Mouse (Mus musculus) forebrain, embryonic 14.5 days (tissue): ENCODE data around the gene 1700001O22Rik. TPM values are rescaled to one million over a fixed set of nuclear protein-coding genes. Genes with fewer than 3 reads are reported as not detected.

Source experiments
- ATAC-seq: fragments of 200-750 bp; cut with Nextera tagmentation; 2 replicates; pipeline ENCODE4 v1.8.0; 2017; ENCODE audit warnings: mild to moderate bottlenecking, moderate library complexity
- DNase-seq: peaks from one replicate; pipeline ENCODE4 v3.0.0-alpha.2; 2015; ENCODE audit warnings: low spot score
- H3K27ac ChIP-seq: fragments of 300-500 bp; sonication (generic); 2 replicates; pipeline ENCODE4 v1.5.1; 2014; ENCODE audit warnings: low read depth, mild to moderate bottlenecking, control low read depth, low read length, moderate library complexity
- H3K27me3 ChIP-seq: fragments of 300-500 bp; sonication (generic); replicated peaks from 2 replicates; pipeline ENCODE4 v1.6.1; 2014; ENCODE audit warnings: low read length, control low read depth, mixed read lengths; ENCODE audit not compliant: control insufficient read depth, insufficient read depth
- H3K36me3 ChIP-seq: fragments of 300-500 bp; sonication (generic); 2 replicates; pipeline ENCODE4 v1.6.1; 2014; ENCODE audit warnings: low read length, control low read depth; ENCODE audit not compliant: control insufficient read depth, insufficient read depth
- H3K4me1 ChIP-seq: fragments of 300-500 bp; sonication (generic); 2 replicates; pipeline ENCODE4 v1.6.1; 2014; ENCODE audit warnings: antibody characterized with exemption, low read length, control low read depth; ENCODE audit not compliant: control insufficient read depth, insufficient read depth
- H3K4me2 ChIP-seq: fragments of 300-500 bp; sonication (generic); 2 replicates; pipeline ENCODE4 v1.6.1; 2014; ENCODE audit warnings: mild to moderate bottlenecking, control low read depth, low read length
- H3K4me3 ChIP-seq: fragments of 300-500 bp; sonication (generic); 2 replicates; pipeline ENCODE4 v1.5.1; 2014; ENCODE audit warnings: low read depth, low read length, control low read depth
- H3K9ac ChIP-seq: fragments of 300-500 bp; sonication (generic); 2 replicates; pipeline ENCODE4 v1.6.1; 2014; ENCODE audit warnings: mild to moderate bottlenecking, low read length, control low read depth, moderate library complexity
- H3K9me3 ChIP-seq: fragments of 300-500 bp; sonication (generic); replicated peaks from 2 replicates; pipeline ENCODE4 v1.6.1; 2016; ENCODE audit warnings: low read length, control low read depth, mixed read lengths; ENCODE audit not compliant: control insufficient read depth
- WGBS: fragments of 180-500 bp; shearing (Covaris S2); extraction: QIAGEN DNeasy Blood & Tissue Kit; methylation state at CpG from one replicate; pipeline ENCODE4 v1.1.7; 2014; 5-methylcytosine and 5-hydroxymethylcytosine counted together
- polyA plus RNA-seq: library from polyadenylated mRNA; unstranded; fragments of >200 nt; fragmentation: Nextera tagmentation; extraction: Ambion mirVana; gene quantifications from 2 replicates; pipeline ENCODE4 v1.2.1, GENCODE M21; 2014

The 1700001O22Rik gene
- polyA plus RNA-seq, 1 experiment from 2014 or later, result 2.4 TPM

GRCm38 (mm10) chr2:30823385-30824153, 20.1 kb upstream of the 1700001O22Rik start:
- Histone ChIP-seq H3K27me3 (no peaks in the 10 kb centered on the region), H3K27ac (no peak overlapping the region), H3K9me3 (no peaks in the 10 kb centered on the region), H3K4me1 (peaks cover 7% of the 10 kb centered on the region), H3K36me3 (peaks cover 73% of the 10 kb centered on the region), H3K9ac (no peak overlapping the region), H3K4me3 (no peak overlapping the region), H3K4me2 (no peak overlapping the region)
- WGBS, result 65% methylated on average over 13 of the region's 13 CpGs
- ATAC-seq (peak; percentile 27), DNase-seq (peak; percentile 78)

- no peak overlapping the region for H3K9ac ChIP-seq
- no peak overlapping the region for H3K27ac ChIP-seq
- H3K4me2 ChIP-seq, result no peak overlapping the region
- 93% methylated on average over 8 of the region's 8 CpGs for WGBS
- H3K27me3 ChIP-seq, result no peaks in the 10 kb centered on the region
- H3K36me3 ChIP-seq, result peaks cover 79% of the 10 kb centered on the region
- ATAC-seq (no peak), DNase-seq (no peak)
- no peaks in the 10 kb centered on the region for H3K9me3 ChIP-seq
- no peak overlapping the region for H3K4me3 ChIP-seq
- peaks cover 7% of the 10 kb centered on the region for H3K4me1 ChIP-seq
These were observed 19.0 kb upstream of the 1700001O22Rik start for GRCm38 (mm10) chr2:30822460-30822859.

- no peaks in the 10 kb centered on the region for H3K27me3 ChIP-seq
- no peaks in the 10 kb centered on the region for H3K4me1 ChIP-seq
- no peak overlapping the region for H3K27ac ChIP-seq
- no peak for DNase-seq
- H3K36me3 ChIP-seq, result peaks cover 83% of the 10 kb centered on the region
- no peak for ATAC-seq
- 99% methylated on average over 3 of the region's 3 CpGs for WGBS
- no peaks in the 10 kb centered on the region for H3K9me3 ChIP-seq
- H3K9ac ChIP-seq, result no peak overlapping the region
- no peak overlapping the region for H3K4me3 ChIP-seq
- no peak overlapping the region for H3K4me2 ChIP-seq
These were observed 17.6 kb upstream of the 1700001O22Rik start for GRCm38 (mm10) chr2:30821073-30821472.

GRCm38 (mm10) chr2:30819873-30820272, 16.4 kb upstream of the 1700001O22Rik start:
- Histone ChIP-seq H3K4me3 (no peak overlapping the region), H3K27me3 (no peaks in the 10 kb centered on the region), H3K4me1 (no peaks in the 10 kb centered on the region), H3K9ac (no peak overlapping the region), H3K27ac (no peak overlapping the region), H3K36me3 (peaks cover 83% of the 10 kb centered on the region), H3K4me2 (no peak overlapping the region), H3K9me3 (no peaks in the 10 kb centered on the region)
- ATAC-seq (no peak), DNase-seq (no peak)
- 92% methylated on average over 5 of the region's 5 CpGs for WGBS

GRCm38 (mm10) chr2:30816383-30816782, 12.9 kb upstream of the 1700001O22Rik start:
- no peak for ATAC-seq
- WGBS, result 84% methylated on average over 1 of the region's 1 CpGs

GRCm38 (mm10) chr2:30810573-30810972, 7.1 kb upstream of the 1700001O22Rik start:
- no peak for DNase-seq
- Histone ChIP-seq H3K9ac (peak overlapping the region; percentile 32; the same call in 1 of the 2 replicates), H3K27me3 (no peaks in the 10 kb centered on the region), H3K9me3 (no peaks in the 10 kb centered on the region), H3K4me2 (no peak overlapping the region), H3K27ac (no peak overlapping the region), H3K4me3 (no peak overlapping the region), H3K4me1 (peaks cover 18% of the 10 kb centered on the region), H3K36me3 (peaks cover 34% of the 10 kb centered on the region)
- 92% methylated on average over 7 of the region's 7 CpGs for WGBS
- no peak for ATAC-seq

More at GRCm38 (mm10) chr2:30816383-30816782, 12.9 kb upstream of the 1700001O22Rik start:
- Histone ChIP-seq H3K4me1 (no peaks in the 10 kb centered on the region), H3K9ac (no peak overlapping the region), H3K4me2 (no peak overlapping the region), H3K36me3 (peaks cover 75% of the 10 kb centered on the region), H3K27me3 (no peaks in the 10 kb centered on the region), H3K4me3 (no peak overlapping the region), H3K27ac (no peak overlapping the region), H3K9me3 (no peaks in the 10 kb centered on the region)
- DNase-seq, result no peak

- Histone ChIP-seq H3K27me3 (no peaks in the 10 kb centered on the region), H3K4me2 (peak overlapping the region; percentile 91), H3K4me1 (peaks cover 18% of the 10 kb centered on the region), H3K4me3 (no peak overlapping the region), H3K36me3 (peaks cover 24% of the 10 kb centered on the region), H3K9ac (0 out of 2 replicates have a peak overlapping the region, but pooled peaks have one; percentile 33), H3K27ac (no peak overlapping the region), H3K9me3 (no peaks in the 10 kb centered on the region)
- no peak for DNase-seq
- no peak for ATAC-seq
- WGBS, result 88% methylated on average over 5 of the region's 5 CpGs
These were observed 6.0 kb upstream of the 1700001O22Rik start for GRCm38 (mm10) chr2:30809503-30809902.

- ATAC-seq (peak; percentile 10; the same call in 1 of the 2 replicates), DNase-seq (peak; percentile 42)
- H3K27me3 ChIP-seq, result no peaks in the 10 kb centered on the region
- H3K4me3 ChIP-seq, result peak overlapping the region; percentile 90
- H3K9me3 ChIP-seq, result no peaks in the 10 kb centered on the region
- H3K36me3 ChIP-seq, result peaks cover 11% of the 10 kb centered on the region
- H3K4me1 ChIP-seq, result peaks cover 18% of the 10 kb centered on the region
- peak overlapping the region; percentile 82 for H3K27ac ChIP-seq
- H3K4me2 ChIP-seq, result peak overlapping the region; percentile 91
- 8% methylated on average over 10 of the region's 10 CpGs for WGBS
- peak overlapping the region; percentile 94 for H3K9ac ChIP-seq
These were observed 4.8 kb upstream of the 1700001O22Rik start for GRCm38 (mm10) chr2:30808296-30808655.

- peak; percentile 98 for DNase-seq
- H3K4me2 ChIP-seq, result peak within 1 kb of the TSS; percentile 91
- H3K27me3 ChIP-seq, result no peaks in the 10 kb centered on the region
- ATAC-seq, result peak; percentile 97
- H3K36me3 ChIP-seq, result peaks cover 6% of the 10 kb centered on the region; the same call in 1 of the 2 replicates
- H3K9me3 ChIP-seq, result no peaks in the 10 kb centered on the region
- H3K9ac ChIP-seq, result peak within 1 kb of the TSS; percentile 94
- H3K27ac ChIP-seq, result peak within 1 kb of the TSS; percentile 82
- H3K4me1 ChIP-seq, result peaks cover 18% of the 10 kb centered on the region
- peak within 1 kb of the TSS; percentile 90 for H3K4me3 ChIP-seq
- WGBS, result under 1% methylated on average over 43 of the region's 44 CpGs
These were observed 4.3 kb upstream of the 1700001O22Rik start, which contains the start of gene Ntmt1 for GRCm38 (mm10) chr2:30807648-30808295. Ntmt1 (plus strand) TSS chr2:30807826.
